Mouse (Mus musculus) heart, adult 9 months (tissue): ENCODE data around the gene Nhsl1.

Experiments used
- DNase-seq, 2 experiments: peaks; one replicate each; pipeline ENCODE4 v3.0.0; 2022; ENCODE audit warnings: low spot score in 2 of 2

Nhsl1 gene

GRCm38 (mm10) chr10:18394270-18394669, 75.5 kb downstream of the Nhsl1 start:
- DNase-seq: no peak

GRCm38 (mm10) chr10:18400089-18400644, 81.4 kb downstream of the Nhsl1 start:
- no peak for DNase-seq

GRCm38 (mm10) chr10:18400998-18401397, 82.2 kb downstream of the Nhsl1 start:
- no peak for DNase-seq

- no peak for DNase-seq
These were observed 85.2 kb downstream of the Nhsl1 start for GRCm38 (mm10) chr10:18403992-18404391.

- DNase-seq: no peak
These were observed 85.9 kb downstream of the Nhsl1 start for GRCm38 (mm10) chr10:18404679-18405078.

GRCm38 (mm10) chr10:18407062-18407830, 88.5 kb downstream of the Nhsl1 start:
- DNase-seq: peak; percentile 85 to 86

- no peak for DNase-seq
These were observed 89.3 kb downstream of the Nhsl1 start for GRCm38 (mm10) chr10:18408128-18408527.

- DNase-seq: no peak
These were observed 89.8 kb downstream of the Nhsl1 start for GRCm38 (mm10) chr10:18408635-18409034.

- DNase-seq: no peak
These were observed 90.3 kb downstream of the Nhsl1 start for GRCm38 (mm10) chr10:18409068-18409467.

GRCm38 (mm10) chr10:18411266-18411665, 92.5 kb downstream of the Nhsl1 start:
- no peak for DNase-seq

- DNase-seq: no peak
These were observed 97.2 kb downstream of the Nhsl1 start for GRCm38 (mm10) chr10:18415946-18416345.

- DNase-seq: no peak
These were observed 99.4 kb downstream of the Nhsl1 start for GRCm38 (mm10) chr10:18418160-18418559.

GRCm38 (mm10) chr10:18419508-18419907, 100.7 kb downstream of the Nhsl1 start:
- no peak for DNase-seq

GRCm38 (mm10) chr10:18420259-18421000, 101.6 kb downstream of the Nhsl1 start:
- no peak for DNase-seq

GRCm38 (mm10) chr10:18422968-18423367, 104.2 kb downstream of the Nhsl1 start:
- DNase-seq: no peak

- DNase-seq: no peak
These were observed 104.8 kb downstream of the Nhsl1 start for GRCm38 (mm10) chr10:18423557-18423956.

- DNase-seq: peak in 1 of 2 experiments; percentile 67
These were observed 109.1 kb downstream of the Nhsl1 start for GRCm38 (mm10) chr10:18427866-18428265.

GRCm38 (mm10) chr10:18429533-18429932, 110.7 kb downstream of the Nhsl1 start:
- no peak for DNase-seq

GRCm38 (mm10) chr10:18430141-18430540, 111.4 kb downstream of the Nhsl1 start:
- peak in 1 of 2 experiments; percentile 39 for DNase-seq

- peak; percentile 90 to 91 for DNase-seq
These were observed 112.2 kb downstream of the Nhsl1 start for GRCm38 (mm10) chr10:18430973-18431372.

GRCm38 (mm10) chr10:18431546-18431945, 112.8 kb downstream of the Nhsl1 start:
- no peak for DNase-seq

- no peak for DNase-seq
These were observed 116.7 kb downstream of the Nhsl1 start for GRCm38 (mm10) chr10:18435454-18435853.

GRCm38 (mm10) chr10:18435938-18436337, 117.2 kb downstream of the Nhsl1 start:
- no peak for DNase-seq
